Mouse (Mus musculus) liver, adult 2 months (tissue): Measurements from ENCODE around the gene Rara. TPM values are rescaled to one million over a fixed set of nuclear protein-coding genes. Genes with fewer than 3 reads are reported as not detected.

Source experiments
- DNase-seq: peaks from one replicate; pipeline ENCODE4 v3.0.0-alpha.2; 2011; ENCODE audit warnings: low read depth, low spot score; ENCODE audit errors: extremely low read depth
- H3K27ac ChIP-seq: fragments of 200-500 bp; replicated peaks from 2 replicates; pipeline ENCODE4 v1.5.1; 2012; ENCODE audit warnings: low read depth, mild to moderate bottlenecking, control low read depth, inconsistent platforms, low read length; ENCODE audit not compliant: insufficient read depth
- H3K27me3 ChIP-seq: fragments of 200-500 bp; 2 replicates; pipeline ENCODE4 v1.6.1; 2012; ENCODE audit warnings: mild to moderate bottlenecking, moderate library complexity, low read length, inconsistent platforms; ENCODE audit not compliant: control insufficient read depth, insufficient read depth
- H3K36me3 ChIP-seq: fragments of 200-500 bp; 2 replicates; pipeline ENCODE4 v1.6.1; 2012; ENCODE audit warnings: low read length, inconsistent platforms; ENCODE audit not compliant: control insufficient read depth, insufficient read depth
- H3K4me1 ChIP-seq: fragments of 200-500 bp; 2 replicates; pipeline ENCODE4 v1.6.1; 2011; ENCODE audit warnings: low read length; ENCODE audit not compliant: control insufficient read depth, insufficient read depth
- H3K4me3 ChIP-seq: fragments of 200-500 bp; 2 replicates; pipeline ENCODE4 v1.5.1; 2011; ENCODE audit warnings: low read depth, mild to moderate bottlenecking, control low read depth, low read length, moderate library complexity; ENCODE audit not compliant: insufficient read depth
- H3K79me2 ChIP-seq: fragments of 200-500 bp; 2 replicates; pipeline ENCODE4 v1.6.1; 2012; ENCODE audit warnings: inconsistent platforms, mild to moderate bottlenecking, low read length, moderate library complexity; ENCODE audit not compliant: control insufficient read depth, insufficient read depth
- H3K9ac ChIP-seq: fragments of 200-500 bp; 2 replicates; pipeline ENCODE4 v1.6.1; 2012; ENCODE audit warnings: low read depth, mild to moderate bottlenecking, control low read depth, inconsistent platforms, low read length
- CTCF ChIP-seq: fragments of 200-500 bp; IDR thresholded peaks from 2 replicates; pipeline ENCODE4 v1.5.1; 2011; ENCODE audit warnings: low read depth, low read length, control low read depth
- POLR2A ChIP-seq: fragments of 200-500 bp; IDR thresholded peaks from 2 replicates; pipeline ENCODE4 v1.6.1; 2011; ENCODE audit warnings: low read length, control low read depth; ENCODE audit not compliant: insufficient read depth; ENCODE audit errors: extremely low read depth
- WGBS: fragments of 180-500 bp; shearing (Covaris S2); methylation state at CpG from one replicate; pipeline ENCODE4 v1.1.7; 2018; 5-methylcytosine and 5-hydroxymethylcytosine counted together
- polyA plus RNA-seq: library from polyadenylated mRNA; depleted of rRNA; stranded (reverse); fragments of >200 nt; gene quantifications from 2 replicates; pipeline ENCODE4 v1.2.3, GENCODE M21; 2012; rRNA removed
- total RNA-seq: library from RNA; depleted of rRNA; stranded (reverse); fragments of >200 nt; gene quantifications from 2 replicates; pipeline ENCODE4 v1.2.3, GENCODE M21; 2014; rRNA removed

The Rara gene
- 3.7 and 4.5 TPM in 2 replicates for total RNA-seq
- polyA plus RNA-seq: 14.1 and 14.6 TPM in 2 replicates

DNA sequence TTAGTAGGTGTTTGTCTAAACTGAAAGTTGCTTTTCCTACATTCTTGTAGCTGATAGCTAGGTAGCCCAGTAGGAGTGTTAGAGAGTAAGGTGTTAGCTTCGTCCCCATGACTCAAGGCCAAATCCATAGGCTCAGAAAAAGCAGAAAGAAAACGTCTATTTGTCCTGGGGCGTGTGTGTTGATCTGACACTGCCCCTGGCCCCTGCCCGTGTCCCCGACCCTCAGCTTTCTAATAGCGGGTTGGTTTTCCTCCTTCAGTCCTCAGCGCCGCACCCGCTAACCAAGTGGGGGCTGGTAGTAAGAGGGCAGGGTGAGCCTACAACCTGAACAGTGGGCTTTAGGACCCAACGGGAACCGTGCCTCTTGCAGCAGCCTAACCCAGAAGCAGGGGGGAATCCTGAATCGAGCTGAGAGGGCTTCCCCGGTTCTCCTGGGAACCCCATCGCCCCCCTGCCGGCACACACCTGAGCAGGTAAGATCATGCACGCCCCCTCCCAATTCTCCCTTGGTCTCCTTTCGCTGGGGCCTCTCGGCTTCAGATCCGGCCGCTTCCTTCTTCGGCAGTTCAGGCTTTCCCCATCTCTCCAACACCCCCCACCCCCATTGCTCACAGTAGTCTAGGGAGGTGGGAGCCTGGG is at the start of gene Rara:
Rara (plus strand) TSS at position 381 of the 639 bp plus-strand sequence.
- WGBS: 41% methylated on average over 21 of the region's 21 CpGs

DNA sequence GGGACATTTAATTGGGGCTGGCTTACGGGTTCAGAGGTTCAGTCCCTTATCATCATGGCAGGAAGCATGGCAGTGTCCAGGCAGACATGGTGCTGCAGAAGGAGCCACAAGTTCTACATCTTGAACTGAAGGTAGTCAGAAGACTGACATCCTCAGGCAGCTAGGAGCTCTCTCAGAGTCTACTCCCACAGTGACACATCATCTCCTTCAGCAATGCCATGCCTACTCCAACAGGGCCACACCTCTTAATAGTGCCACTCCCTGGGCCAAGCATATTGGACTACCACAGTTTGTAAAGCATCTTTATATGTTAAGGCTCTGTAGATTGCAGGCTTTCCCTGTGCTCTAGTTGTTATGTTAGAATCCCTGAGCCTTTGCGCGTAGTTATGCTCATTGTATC is 39.9 kb upstream of the Rara start:
- Histone ChIP-seq H3K4me3 (no peak overlapping the region), H3K27me3 (no peaks in the 10 kb centered on the region), H3K9ac (no peak overlapping the region), H3K4me1 (no peaks in the 10 kb centered on the region), H3K36me3 (peaks cover 44% of the 10 kb centered on the region), H3K79me2 (no peaks in the 10 kb centered on the region), H3K27ac (no peak overlapping the region)
- no peak for DNase-seq
- TF ChIP-seq CTCF: no peak
- no peak for TF ChIP-seq POLR2A
- 96% methylated on average over 3 of the region's 3 CpGs for WGBS

More for the DNA sequence above, at the start of gene Rara:
- no peaks in the 10 kb centered on the region for H3K27me3 ChIP-seq
- no peaks in the 10 kb centered on the region for H3K79me2 ChIP-seq
- H3K27ac ChIP-seq: no peak within 1 kb of the TSS
- H3K36me3 ChIP-seq: no peaks in the 10 kb centered on the region
- H3K4me1 ChIP-seq: peaks cover 4% of the 10 kb centered on the region
- TF ChIP-seq POLR2A (no peak), CTCF (no peak)
- DNase-seq: no peak
- H3K4me3 ChIP-seq: no peak within 1 kb of the TSS; the same call in 1 of the 2 replicates
- no peak within 1 kb of the TSS for H3K9ac ChIP-seq

DNA sequence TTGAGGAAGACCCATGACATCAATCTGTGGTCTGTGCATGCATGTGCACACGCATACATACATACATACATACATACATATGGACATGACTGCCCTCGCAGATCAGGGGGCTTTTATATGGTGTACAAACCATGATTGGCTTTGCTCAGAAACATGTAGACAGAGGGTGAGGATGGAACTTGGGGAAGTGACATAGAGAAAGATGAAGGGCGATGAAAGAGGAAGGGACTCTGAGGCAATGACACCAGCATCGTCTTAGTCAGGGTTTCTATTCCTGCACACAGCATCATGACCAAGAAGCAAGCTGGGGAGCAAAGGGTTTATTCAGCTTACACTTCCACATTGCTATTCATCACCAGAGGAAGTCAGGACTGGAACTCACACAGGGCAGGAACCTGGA is 38.5 kb upstream of the Rara start:
- Histone ChIP-seq H3K79me2 (no peaks in the 10 kb centered on the region), H3K4me1 (no peaks in the 10 kb centered on the region), H3K27ac (no peak overlapping the region), H3K9ac (no peak overlapping the region), H3K27me3 (no peaks in the 10 kb centered on the region), H3K4me3 (no peak overlapping the region), H3K36me3 (peaks cover 47% of the 10 kb centered on the region)
- no peak for DNase-seq
- WGBS: 93% methylated on average over 4 of the region's 4 CpGs
- TF ChIP-seq POLR2A (no peak), CTCF (no peak)

DNA sequence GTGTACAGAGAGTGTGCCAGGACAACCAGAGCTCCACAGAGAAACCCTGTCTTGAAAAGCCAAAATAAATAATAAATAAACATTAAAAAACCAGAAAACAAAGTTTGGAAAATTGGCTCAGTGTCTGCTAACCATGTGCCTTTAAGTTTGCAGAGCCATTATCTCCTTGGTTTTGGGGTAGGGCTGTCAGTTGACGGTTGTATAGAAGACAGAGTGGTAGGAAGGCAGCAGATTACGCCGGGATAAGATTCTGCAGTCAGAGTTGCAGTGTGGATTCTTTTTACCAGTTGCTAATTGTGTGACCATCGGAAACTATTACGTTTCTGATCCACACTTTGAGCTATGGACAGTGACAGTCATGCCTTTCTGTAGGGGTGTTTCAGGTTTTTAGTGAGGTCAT is 37.6 kb upstream of the Rara start:
- H3K9ac ChIP-seq: no peak overlapping the region
- H3K79me2 ChIP-seq: no peaks in the 10 kb centered on the region
- H3K36me3 ChIP-seq: peaks cover 42% of the 10 kb centered on the region
- no peak overlapping the region for H3K27ac ChIP-seq
- no peaks in the 10 kb centered on the region for H3K4me1 ChIP-seq
- no peaks in the 10 kb centered on the region for H3K27me3 ChIP-seq
- DNase-seq: no peak
- no peak overlapping the region for H3K4me3 ChIP-seq
- TF ChIP-seq CTCF (no peak), POLR2A (no peak)
- WGBS: 92% methylated on average over 5 of the region's 5 CpGs

DNA sequence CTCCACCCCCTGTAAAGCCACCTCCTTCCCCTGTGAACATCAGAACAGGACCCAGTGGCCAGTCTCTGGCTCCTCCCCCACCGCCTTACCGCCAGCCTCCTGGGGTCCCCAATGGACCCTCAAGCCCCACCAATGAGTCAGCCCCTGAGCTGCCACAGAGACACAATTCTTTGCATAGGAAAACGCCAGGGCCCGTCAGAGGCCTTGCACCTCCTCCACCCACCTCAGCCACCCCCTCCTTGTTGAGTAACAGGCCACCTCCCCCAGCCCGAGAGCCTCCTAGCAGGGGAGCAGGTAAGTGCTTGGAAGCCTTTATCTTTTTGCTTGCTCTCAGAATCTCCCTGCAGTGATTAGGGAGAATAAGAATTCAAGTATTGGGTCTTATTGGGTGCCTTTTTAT is 35.2 kb upstream of the Rara start:
- no peak overlapping the region for H3K4me3 ChIP-seq
- WGBS: 88% methylated on average over 5 of the region's 5 CpGs
- no peaks in the 10 kb centered on the region for H3K4me1 ChIP-seq
- DNase-seq: no peak
- H3K27ac ChIP-seq: no peak overlapping the region
- TF ChIP-seq CTCF (no peak), POLR2A (no peak)
- H3K9ac ChIP-seq: no peak overlapping the region
- peaks cover 27% of the 10 kb centered on the region for H3K36me3 ChIP-seq
- no peaks in the 10 kb centered on the region for H3K79me2 ChIP-seq
- no peaks in the 10 kb centered on the region for H3K27me3 ChIP-seq

DNA sequence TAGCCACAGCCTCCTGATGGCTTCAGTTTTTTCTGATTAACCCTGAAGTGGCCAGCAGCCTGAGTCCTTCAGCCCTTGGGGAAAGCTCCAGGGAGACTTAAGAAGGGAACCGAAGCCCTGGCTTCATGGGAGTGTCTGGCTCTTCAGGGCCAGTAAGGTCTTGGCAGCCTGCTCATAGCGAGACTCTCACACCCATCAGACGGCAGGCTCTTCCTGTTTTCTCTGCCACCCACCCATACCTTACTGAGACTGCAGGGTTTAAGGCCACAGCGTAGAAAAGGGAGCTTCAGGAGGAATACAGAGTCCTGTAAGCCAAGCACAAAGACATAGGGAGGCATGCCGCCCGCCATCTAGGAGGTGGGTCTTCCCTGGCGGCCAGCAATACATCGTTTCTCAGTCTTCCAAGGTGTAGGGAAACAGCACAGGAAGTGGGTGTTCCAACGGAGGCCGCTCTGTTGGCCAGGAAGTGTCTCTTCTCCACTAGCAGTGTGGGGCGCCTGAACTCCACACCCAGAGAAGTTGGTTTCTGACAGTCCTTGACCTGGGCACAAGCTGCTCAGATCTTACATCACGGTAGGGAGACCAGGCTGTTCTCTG is 27.0 kb upstream of the Rara start:
- TF ChIP-seq CTCF (no peak), POLR2A (no peak)
- no peaks in the 10 kb centered on the region for H3K79me2 ChIP-seq
- no peak overlapping the region for H3K9ac ChIP-seq
- H3K27ac ChIP-seq: no peak overlapping the region
- H3K36me3 ChIP-seq: peaks cover 13% of the 10 kb centered on the region; the same call in 1 of the 2 replicates
- H3K4me3 ChIP-seq: no peak overlapping the region
- H3K4me1 ChIP-seq: no peaks in the 10 kb centered on the region
- H3K27me3 ChIP-seq: no peaks in the 10 kb centered on the region
- no peak for DNase-seq
- WGBS: 83% methylated on average over 12 of the region's 12 CpGs
